Mouse (Mus musculus) hindbrain, postnatal 0 days (tissue): ENCODE results near the gene Fam189a2. TPM values are rescaled to one million over a fixed set of nuclear protein-coding genes. Genes with fewer than 3 reads are reported as not detected.

ENCODE experiments used
- ATAC-seq: fragments of 200-750 bp; cut with Nextera tagmentation; 2 replicates; pipeline ENCODE4 v1.8.0; 2017; ENCODE audit warnings: mild to moderate bottlenecking, moderate TSS enrichment, moderate library complexity
- DNase-seq: peaks from one replicate; pipeline ENCODE4 v3.0.0-alpha.2; 2015; ENCODE audit warnings: low spot score
- H3K27ac ChIP-seq: fragments of 300-500 bp; sonication (generic); 2 replicates; pipeline ENCODE4 v1.5.1; 2014; ENCODE audit warnings: mild to moderate bottlenecking
- H3K27me3 ChIP-seq: fragments of 300-500 bp; sonication (generic); 2 replicates; pipeline ENCODE4 v1.6.1; 2014; ENCODE audit warnings: low read length, mixed read lengths; ENCODE audit not compliant: insufficient read depth
- H3K36me3 ChIP-seq: fragments of 300-500 bp; sonication (generic); 2 replicates; pipeline ENCODE4 v1.6.1; 2014; ENCODE audit warnings: low read length, mixed read lengths; ENCODE audit not compliant: insufficient read depth
- H3K4me1 ChIP-seq: fragments of 300-500 bp; sonication (generic); 2 replicates; pipeline ENCODE4 v1.6.1; 2014; ENCODE audit warnings: antibody characterized with exemption, low read length, mixed read lengths; ENCODE audit not compliant: insufficient read depth
- H3K4me2 ChIP-seq: fragments of 300-500 bp; sonication (generic); 2 replicates; pipeline ENCODE4 v1.6.1; 2014; ENCODE audit warnings: low read depth, mild to moderate bottlenecking, low read length, moderate library complexity, mixed read lengths
- H3K4me3 ChIP-seq: fragments of 300-500 bp; sonication (generic); 2 replicates; pipeline ENCODE4 v1.5.1; 2014; ENCODE audit warnings: low read length
- H3K9ac ChIP-seq: fragments of 300-500 bp; sonication (generic); replicated peaks from 2 replicates; pipeline ENCODE4 v1.6.1; 2014; ENCODE audit warnings: mild to moderate bottlenecking, low read length, moderate library complexity, mixed read lengths
- H3K9me3 ChIP-seq: fragments of 300-500 bp; sonication (generic); 2 replicates; pipeline ENCODE4 v1.6.1; 2016; ENCODE audit warnings: low read length, mixed read lengths
- CTCF ChIP-seq: IDR thresholded peaks from 2 replicates; pipeline ENCODE4 v1.5.1; 2016; ENCODE audit warnings: antibody characterized with exemption, control low read depth, low read depth
- WGBS: fragments of 180-500 bp; shearing (Covaris S2); extraction: QIAGEN DNeasy Blood & Tissue Kit; methylation state at CpG from one replicate; pipeline ENCODE4 v1.1.7; 2014; 5-methylcytosine and 5-hydroxymethylcytosine counted together
- polyA plus RNA-seq: library from polyadenylated mRNA; unstranded; fragments of >200 nt; fragmentation: Nextera tagmentation; extraction: Ambion mirVana; gene quantifications from 2 replicates; pipeline ENCODE4 v1.2.1, GENCODE M21; 2015
- total RNA-seq: library from RNA; depleted of rRNA; stranded (reverse); fragments of >200 nt; gene quantifications from 2 replicates; pipeline ENCODE4 v1.2.3, GENCODE M21; 2014

Gene Fam189a2
- total and polyA plus RNA-seq, 2 experiments from 2014 or later, result 2.7 to 16.9 TPM

DNA sequence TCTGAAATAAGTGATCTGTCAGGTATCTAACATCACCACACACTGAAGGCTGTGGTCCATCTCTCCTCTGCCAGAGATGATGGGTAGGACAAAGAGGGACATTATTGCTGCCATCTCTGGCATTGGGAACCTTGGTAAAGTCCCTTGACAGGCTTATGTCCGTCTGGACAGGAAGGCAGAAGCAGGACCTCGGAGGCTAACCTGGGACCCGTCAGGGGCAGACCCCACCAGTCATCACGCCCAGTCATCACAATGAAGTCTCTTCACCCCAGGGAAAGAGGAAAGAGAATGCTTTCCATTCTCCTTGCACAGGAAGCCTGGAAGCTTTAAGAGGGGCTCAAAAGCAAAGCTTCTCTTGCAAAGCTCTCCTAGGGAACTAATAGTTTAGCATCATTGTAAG is 82.9 kb downstream of the Fam189a2 start:
- Histone ChIP-seq H3K27ac (no peak overlapping the region), H3K36me3 (peaks cover 10% of the 10 kb centered on the region), H3K9me3 (no peaks in the 10 kb centered on the region), H3K9ac (no peak overlapping the region), H3K4me3 (no peak overlapping the region), H3K27me3 (no peaks in the 10 kb centered on the region), H3K4me1 (no peaks in the 10 kb centered on the region), H3K4me2 (no peak overlapping the region)
- ATAC-seq (no peak), DNase-seq (no peak)
- WGBS, result 16% methylated on average over 4 of the region's 4 CpGs
- no peak for TF ChIP-seq CTCF

DNA sequence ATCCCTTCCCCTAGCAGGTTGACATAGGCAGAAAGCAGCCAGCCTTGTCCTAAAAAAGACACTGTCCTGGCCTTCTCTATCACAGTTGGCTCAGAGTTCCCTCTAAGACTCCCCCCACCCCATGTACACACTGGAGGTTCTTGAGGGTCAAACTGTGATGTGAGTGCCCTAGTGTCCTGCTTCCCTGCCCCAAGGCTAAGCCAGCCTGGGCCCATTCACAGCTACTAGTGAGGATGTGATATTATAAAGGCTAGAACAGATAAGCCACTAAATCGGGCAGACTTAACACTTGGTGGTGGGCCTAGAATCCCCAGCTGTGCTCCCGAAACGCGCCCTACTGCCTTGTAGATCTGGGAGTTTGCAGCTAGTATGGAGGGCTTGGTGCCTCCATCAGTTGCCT is 84.1 kb downstream of the Fam189a2 start:
- Histone ChIP-seq H3K9me3 (no peaks in the 10 kb centered on the region), H3K27me3 (no peaks in the 10 kb centered on the region), H3K4me2 (no peak overlapping the region), H3K27ac (no peak overlapping the region), H3K36me3 (peaks cover 10% of the 10 kb centered on the region), H3K9ac (no peak overlapping the region), H3K4me1 (no peaks in the 10 kb centered on the region), H3K4me3 (no peak overlapping the region)
- 75% methylated on average over 4 of the region's 4 CpGs for WGBS
- DNase-seq (no peak), ATAC-seq (no peak)
- TF ChIP-seq CTCF, result no peak

DNA sequence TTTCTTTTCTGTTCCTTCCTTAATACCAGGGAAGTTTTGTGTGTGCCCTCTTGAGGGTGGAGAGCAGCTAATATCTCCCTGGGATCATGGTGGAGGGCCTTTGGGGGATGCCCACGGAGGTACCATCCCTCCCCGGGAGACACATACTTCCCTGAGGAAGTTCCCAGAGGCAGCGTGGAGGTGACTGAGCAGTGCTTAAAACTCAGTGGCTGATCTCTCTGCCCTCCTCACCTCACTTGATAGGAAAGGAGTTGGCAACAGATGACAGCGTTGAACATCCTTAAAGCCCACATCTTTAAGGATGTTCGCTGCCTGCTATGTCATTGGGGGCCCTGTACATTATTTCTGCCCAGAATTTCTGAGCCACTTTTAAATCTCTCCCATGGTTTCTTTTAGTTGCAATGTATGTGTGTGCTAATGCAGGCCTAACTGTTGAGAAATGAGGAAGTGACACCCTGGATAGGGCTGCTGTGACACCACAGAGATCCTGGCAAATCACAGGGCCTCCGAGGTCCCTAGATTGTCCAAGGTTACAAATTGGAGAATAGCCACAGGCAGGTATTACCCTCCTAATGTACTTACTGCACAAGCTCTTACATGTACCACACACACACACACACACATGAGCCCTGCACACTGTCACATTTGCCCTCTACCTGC is 84.7 kb downstream of the Fam189a2 start:
- ATAC-seq (no peak), DNase-seq (no peak)
- no peak overlapping the region for H3K9ac ChIP-seq
- H3K9me3 ChIP-seq, result no peaks in the 10 kb centered on the region
- no peak for TF ChIP-seq CTCF
- H3K4me1 ChIP-seq, result no peaks in the 10 kb centered on the region
- H3K4me2 ChIP-seq, result no peak overlapping the region
- no peaks in the 10 kb centered on the region for H3K27me3 ChIP-seq
- peaks cover 10% of the 10 kb centered on the region for H3K36me3 ChIP-seq
- WGBS, result 87% methylated on average over 6 of the region's 6 CpGs
- H3K27ac ChIP-seq, result no peak overlapping the region
- no peak overlapping the region for H3K4me3 ChIP-seq

DNA sequence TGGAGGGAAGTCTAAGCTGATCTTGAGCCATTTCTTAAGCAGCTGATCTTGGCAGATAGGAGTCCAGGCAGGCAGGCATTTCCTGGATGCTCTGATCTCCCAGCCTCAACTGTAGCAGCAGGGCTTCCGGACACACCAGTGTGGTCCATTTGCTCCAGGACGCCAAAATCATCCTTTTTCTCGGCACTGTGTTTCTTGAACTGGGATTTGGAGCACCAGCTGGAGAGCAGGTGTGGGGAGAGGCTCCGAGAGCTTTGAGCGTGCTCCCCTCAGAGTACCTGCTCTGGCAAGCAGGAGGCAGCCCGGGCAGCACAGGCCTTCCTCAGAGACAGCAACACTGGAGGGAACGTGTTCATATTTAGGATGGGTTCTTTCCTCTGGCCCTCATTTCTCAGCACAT is 87.9 kb downstream of the Fam189a2 start:
- no peak overlapping the region for H3K27ac ChIP-seq
- no peak overlapping the region for H3K4me3 ChIP-seq
- 80% methylated on average over 7 of the region's 7 CpGs for WGBS
- H3K9ac ChIP-seq, result no peak overlapping the region
- no peaks in the 10 kb centered on the region for H3K4me1 ChIP-seq
- ATAC-seq (no peak), DNase-seq (no peak)
- no peaks in the 10 kb centered on the region for H3K27me3 ChIP-seq
- no peaks in the 10 kb centered on the region for H3K9me3 ChIP-seq
- no peak overlapping the region for H3K4me2 ChIP-seq
- TF ChIP-seq CTCF, result no peak
- H3K36me3 ChIP-seq, result peaks cover 33% of the 10 kb centered on the region

DNA sequence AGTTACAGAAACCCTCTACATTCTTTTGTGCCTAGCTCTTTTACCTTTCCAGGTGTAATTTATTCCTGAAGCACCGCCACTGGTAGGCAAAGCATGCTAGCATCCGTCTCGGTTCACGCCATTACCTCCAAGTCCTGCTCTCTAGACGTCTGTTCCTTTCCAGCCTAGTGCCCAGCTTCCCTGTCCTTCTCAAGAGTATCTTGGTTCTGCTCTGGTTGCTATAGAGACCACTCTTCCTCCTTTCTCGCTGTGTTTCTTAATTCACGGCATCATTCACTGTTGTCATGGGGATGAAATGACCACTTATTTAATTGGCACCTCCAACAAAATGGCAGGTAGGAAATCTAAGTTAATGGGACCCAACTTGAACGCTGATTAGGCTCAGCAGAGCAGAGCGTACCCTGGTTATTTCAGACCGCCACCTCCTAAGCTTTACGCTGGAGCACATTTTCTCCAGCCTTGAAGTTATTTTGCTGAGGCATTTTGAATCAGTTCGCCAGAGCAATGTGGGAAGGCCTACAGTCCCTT is 89.3 kb downstream of the Fam189a2 start:
- Histone ChIP-seq H3K27me3 (no peaks in the 10 kb centered on the region), H3K9ac (no peak overlapping the region), H3K27ac (peak overlapping the region; percentile 32; the same call in 1 of the 2 replicates), H3K4me3 (no peak overlapping the region), H3K4me1 (no peaks in the 10 kb centered on the region), H3K4me2 (no peak overlapping the region), H3K9me3 (no peaks in the 10 kb centered on the region), H3K36me3 (peaks cover 46% of the 10 kb centered on the region)
- no peak for TF ChIP-seq CTCF
- DNase-seq (peak; percentile 43), ATAC-seq (peak; percentile 41; the same call in 1 of the 2 replicates)
- 55% methylated on average over 12 of the region's 12 CpGs for WGBS

DNA sequence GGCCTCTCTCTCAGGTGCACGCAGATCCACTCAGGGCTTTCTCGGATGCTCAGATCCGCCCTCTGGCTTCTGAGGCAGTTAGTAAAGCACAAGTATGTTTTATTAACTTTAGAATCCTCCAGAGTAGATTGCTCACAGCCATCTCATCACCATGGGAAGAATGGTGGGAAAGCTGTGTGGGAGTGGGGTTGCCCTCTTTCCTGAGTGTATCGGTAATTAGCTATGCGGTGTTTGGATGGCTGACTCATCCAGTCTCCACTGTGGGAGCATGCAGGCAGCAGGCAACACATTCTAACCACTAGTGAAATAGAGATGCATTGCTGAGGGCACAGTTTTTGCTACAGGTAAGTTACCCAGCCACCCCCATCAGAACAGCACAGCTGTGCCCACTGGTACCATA is 100.0 kb downstream of the Fam189a2 start:
- Histone ChIP-seq H3K27me3 (no peaks in the 10 kb centered on the region), H3K27ac (no peak overlapping the region), H3K4me2 (no peak overlapping the region), H3K9me3 (0 out of 2 replicates have a peak, but pooled peaks cover 4% of the 10 kb centered on the region), H3K36me3 (peaks cover 14% of the 10 kb centered on the region), H3K4me3 (no peak overlapping the region), H3K9ac (no peak overlapping the region), H3K4me1 (no peaks in the 10 kb centered on the region)
- 92% methylated on average over 5 of the region's 5 CpGs for WGBS
- DNase-seq, result no peak
- TF ChIP-seq CTCF, result no peak
- ATAC-seq, result no peak

DNA sequence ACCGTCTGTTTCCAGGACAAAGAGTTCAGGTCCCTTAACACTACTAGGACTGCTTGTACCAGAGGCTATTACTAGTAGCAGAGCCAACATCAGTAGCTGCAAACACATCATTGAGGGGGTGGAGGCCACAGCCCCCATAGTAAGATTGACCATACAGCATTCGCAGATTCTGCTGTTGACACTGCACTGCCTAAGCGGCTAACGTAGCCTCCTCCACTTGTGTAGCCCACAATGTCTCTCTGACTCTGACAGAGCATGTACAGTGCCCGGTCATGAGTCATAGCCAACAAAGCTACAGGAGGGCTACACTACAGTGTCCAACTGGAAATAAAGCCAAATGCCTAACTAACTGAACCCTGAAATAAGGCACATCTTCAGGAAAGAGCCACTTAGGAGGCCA is 105.3 kb downstream of the Fam189a2 start:
- no peak for TF ChIP-seq CTCF
- no peaks in the 10 kb centered on the region for H3K9me3 ChIP-seq
- no peak for DNase-seq
- H3K9ac ChIP-seq, result no peak overlapping the region
- 69% methylated on average over 5 of the region's 5 CpGs for WGBS
- no peak overlapping the region for H3K4me3 ChIP-seq
- no peak overlapping the region for H3K27ac ChIP-seq
- no peak for ATAC-seq
- no peaks in the 10 kb centered on the region for H3K27me3 ChIP-seq
- H3K4me2 ChIP-seq, result no peak overlapping the region
- no peaks in the 10 kb centered on the region for H3K4me1 ChIP-seq
- peaks cover 8% of the 10 kb centered on the region; the same call in 1 of the 2 replicates for H3K36me3 ChIP-seq
